Mouse (Mus musculus) limb, embryonic 14.5 days (tissue): ENCODE measurements around the gene Dnpep. TPM values are rescaled to one million over a fixed set of nuclear protein-coding genes. Genes with fewer than 3 reads are reported as not detected.

ENCODE experiments used
- ATAC-seq: fragments of 200-750 bp; cut with Nextera tagmentation; 2 replicates; pipeline ENCODE4 v1.8.0; 2017; ENCODE audit warnings: low read depth, moderate number of reproducible peaks, moderate TSS enrichment; ENCODE audit not compliant: low FRiP score
- DNase-seq: peaks from one replicate; pipeline ENCODE4 v3.0.0-alpha.2; 2015; ENCODE audit warnings: low spot score
- H3K27ac ChIP-seq: fragments of 300-500 bp; sonication (generic); replicated peaks from 2 replicates; pipeline ENCODE4 v1.5.1; 2014; ENCODE audit warnings: low read depth, mild to moderate bottlenecking, low read length, moderate library complexity, mixed read lengths
- H3K27me3 ChIP-seq: fragments of 300-500 bp; sonication (generic); 2 replicates; pipeline ENCODE4 v1.6.1; 2014; ENCODE audit warnings: low read length, mixed read lengths; ENCODE audit not compliant: control insufficient read depth, insufficient read depth
- H3K36me3 ChIP-seq: fragments of 300-500 bp; sonication (generic); 2 replicates; pipeline ENCODE4 v1.6.1; 2014; ENCODE audit warnings: mild to moderate bottlenecking, low read length, moderate library complexity, mixed read lengths; ENCODE audit not compliant: control insufficient read depth, insufficient read depth
- H3K4me1 ChIP-seq: fragments of 300-500 bp; sonication (generic); 2 replicates; pipeline ENCODE4 v1.6.1; 2014; ENCODE audit warnings: antibody characterized with exemption, low read length, mixed read lengths; ENCODE audit not compliant: control insufficient read depth, insufficient read depth
- H3K4me2 ChIP-seq: fragments of 300-500 bp; sonication (generic); replicated peaks from 2 replicates; pipeline ENCODE4 v1.6.1; 2014; ENCODE audit warnings: low read depth, mild to moderate bottlenecking, low read length, moderate library complexity; ENCODE audit not compliant: severe bottlenecking
- H3K4me3 ChIP-seq: fragments of 300-500 bp; sonication (generic); replicated peaks from 2 replicates; pipeline ENCODE4 v1.5.1; 2014; ENCODE audit warnings: low read length
- H3K9ac ChIP-seq: fragments of 300-500 bp; sonication (generic); 2 replicates; pipeline ENCODE4 v1.6.1; 2014; ENCODE audit warnings: mild to moderate bottlenecking, low read depth, low read length, moderate library complexity; ENCODE audit not compliant: severe bottlenecking
- H3K9me3 ChIP-seq: fragments of 300-500 bp; sonication (generic); 2 replicates; pipeline ENCODE4 v1.6.1; 2016; ENCODE audit warnings: low read length; ENCODE audit not compliant: control insufficient read depth
- POLR2A ChIP-seq: fragments of 200-500 bp; IDR thresholded peaks from 2 replicates; pipeline ENCODE4 v1.8.0; 2012; ENCODE audit warnings: inconsistent platforms, mild to moderate bottlenecking, moderate library complexity, borderline replicate concordance; ENCODE audit not compliant: insufficient read depth, insufficient read length; ENCODE audit errors: extremely low read depth
- WGBS: fragments of 180-500 bp; shearing (Covaris S2); extraction: QIAGEN DNeasy Blood & Tissue Kit; methylation state at CpG from one replicate; pipeline ENCODE4 v1.1.7; 2014; 5-methylcytosine and 5-hydroxymethylcytosine counted together
- polyA plus RNA-seq, 2 experiments: library from polyadenylated mRNA; depleted of rRNA in 1 of 2; stranded (reverse) in 1 of 2; unstranded in 1 of 2; fragments of >200 nt; fragmentation: Nextera tagmentation in 1 of 2; extraction: Ambion mirVana in 1 of 2; gene quantifications; 2 replicates each; pipeline versions ENCODE4 v1.2.1 to v1.2.3; 2012 to 2014

Dnpep gene
- polyA plus RNA-seq, 2 experiments, result 112 to 126 TPM

GRCm38 (mm10) chr1:75293331-75293701 is 24.5 kb downstream of the Dnpep start:
- Histone ChIP-seq H3K9me3 (no peaks in the 10 kb centered on the region), H3K9ac (no peak overlapping the region), H3K27me3 (no peaks in the 10 kb centered on the region), H3K36me3 (no peaks in the 10 kb centered on the region), H3K4me3 (no peak overlapping the region), H3K4me1 (0 out of 2 replicates have a peak, but pooled peaks cover 2% of the 10 kb centered on the region), H3K4me2 (no peak overlapping the region), H3K27ac (no peak overlapping the region)
- DNase-seq (no peak), ATAC-seq (no peak)
- TF ChIP-seq POLR2A, result no peak
- WGBS, result 77% methylated on average over 5 of the region's 5 CpGs

- 53% methylated on average over 12 of the region's 12 CpGs for WGBS
- 0 out of 2 replicates have a peak, but pooled peaks cover 2% of the 10 kb centered on the region for H3K4me1 ChIP-seq
- DNase-seq, result no peak
Measured at GRCm38 (mm10) chr1:75292476-75293330, 25.1 kb downstream of the Dnpep start.

GRCm38 (mm10) chr1:75291321-75291720 is 26.5 kb downstream of the Dnpep start:
- Histone ChIP-seq H3K9ac (no peak overlapping the region), H3K36me3 (no peaks in the 10 kb centered on the region), H3K9me3 (no peaks in the 10 kb centered on the region), H3K27me3 (no peaks in the 10 kb centered on the region), H3K4me3 (no peak overlapping the region), H3K4me1 (0 out of 2 replicates have a peak, but pooled peaks cover 2% of the 10 kb centered on the region), H3K27ac (no peak overlapping the region), H3K4me2 (no peak overlapping the region)
- DNase-seq, result no peak
- no peak for TF ChIP-seq POLR2A
- WGBS, result 90% methylated on average over 8 of the region's 8 CpGs
- ATAC-seq, result no peak

More at GRCm38 (mm10) chr1:75292476-75293330, 25.1 kb downstream of the Dnpep start:
- H3K27me3 ChIP-seq, result no peaks in the 10 kb centered on the region
- no peak overlapping the region for H3K27ac ChIP-seq
- H3K4me2 ChIP-seq, result no peak overlapping the region
- H3K9me3 ChIP-seq, result no peaks in the 10 kb centered on the region
- H3K4me3 ChIP-seq, result no peak overlapping the region
- ATAC-seq, result peak; percentile 32; the same call in 1 of the 2 replicates
- no peak overlapping the region for H3K9ac ChIP-seq
- no peak for TF ChIP-seq POLR2A
- H3K36me3 ChIP-seq, result no peaks in the 10 kb centered on the region

- ATAC-seq, result no peak
- Histone ChIP-seq H3K27ac (no peak overlapping the region), H3K4me1 (0 out of 2 replicates have a peak, but pooled peaks cover 2% of the 10 kb centered on the region)
Measured at GRCm38 (mm10) chr1:75290582-75290981, 27.2 kb downstream of the Dnpep start.

GRCm38 (mm10) chr1:75289888-75290431 is 27.8 kb downstream of the Dnpep start:
- Histone ChIP-seq H3K9me3 (no peaks in the 10 kb centered on the region), H3K36me3 (no peaks in the 10 kb centered on the region), H3K9ac (no peak overlapping the region), H3K4me1 (0 out of 2 replicates have a peak, but pooled peaks cover 2% of the 10 kb centered on the region), H3K27ac (no peak overlapping the region), H3K27me3 (no peaks in the 10 kb centered on the region), H3K4me3 (no peak overlapping the region), H3K4me2 (no peak overlapping the region)
- TF ChIP-seq POLR2A, result no peak
- DNase-seq, result no peak
- ATAC-seq, result no peak
- WGBS, result 58% methylated on average over 8 of the region's 8 CpGs

More at GRCm38 (mm10) chr1:75290582-75290981, 27.2 kb downstream of the Dnpep start:
- no peak for TF ChIP-seq POLR2A
- H3K36me3 ChIP-seq, result no peaks in the 10 kb centered on the region
- no peak overlapping the region for H3K4me2 ChIP-seq
- no peak for DNase-seq
- H3K4me3 ChIP-seq, result no peak overlapping the region
- no peaks in the 10 kb centered on the region for H3K9me3 ChIP-seq
- no peaks in the 10 kb centered on the region for H3K27me3 ChIP-seq
- no peak overlapping the region for H3K9ac ChIP-seq
